ENCODE assay signal across 9 mouse cellular contexts in genomic region chr4:140037784-140038387, GRCm38 (mm10).
DNase-seq lines count a peak whose midpoint lies in the region; ATAC-seq and TF ChIP-seq lines count a peak whose summit lies in the region.
"Had no signal": no experiment of that assay in that cellular context is flagged by ENCODE, and none has a peak within 500 bp of the region (broad histone marks: within the 10 kb centered on the region; RNA-seq: fewer than 3 reads in every experiment).

No protein-coding gene starts in this region.

- peaks cover 5% of the 10 kb centered on the region; the same call in 1 of the 2 replicates for H3K27me3 ChIP-seq in forebrain, embryonic 11.5 days (ENCODE audit: control insufficient read depth, insufficient read depth, low read length)
- peaks cover 4% of the 10 kb centered on the region; the same call in 1 of the 2 replicates for H3K27me3 ChIP-seq in midbrain, postnatal 0 days (ENCODE audit: insufficient read depth, low read length)

- intact Hi-C loops in heart, postnatal 36 days (cut with DNase I): no loop called here

- H3K36me3 ChIP-seq in forebrain, embryonic 11.5 days (ENCODE audit: control insufficient read depth, insufficient read depth, low read length): no peaks in the 10 kb centered on the region
- no peaks in the 10 kb centered on the region for H3K36me3 ChIP-seq in midbrain, postnatal 0 days (ENCODE audit: insufficient read depth, low read length)

- H3K4me2 ChIP-seq in forebrain, embryonic 11.5 days (ENCODE audit: low read depth, low read length, severe bottlenecking): peak overlapping the region; percentile 13; the same call in 1 of the 2 replicates
- H3K4me2 ChIP-seq in midbrain, postnatal 0 days (ENCODE audit: low read depth, low read length, poor library complexity, severe bottlenecking): no peak overlapping the region

- H3K4me1 ChIP-seq in forebrain, embryonic 11.5 days (replicated peaks; ENCODE audit: control insufficient read depth, insufficient read depth, low read length): peaks cover 14% of the 10 kb centered on the region
- peaks cover 13% of the 10 kb centered on the region; the same call in 1 of the 2 replicates for H3K4me1 ChIP-seq in midbrain, postnatal 0 days (ENCODE audit: insufficient read depth, low read length)

- no peak overlapping the region for H3K9ac ChIP-seq in forebrain, embryonic 11.5 days (ENCODE audit: low read length)
- no peak overlapping the region for H3K9ac ChIP-seq in midbrain, postnatal 0 days (replicated peaks; ENCODE audit: low read length, poor library complexity, severe bottlenecking)
- H3K9ac ChIP-seq: liver, embryonic 14.5 days had no signal

- H3K9me3 ChIP-seq in forebrain, embryonic 11.5 days (ENCODE audit: control insufficient read depth, low read length): no peaks in the 10 kb centered on the region; the same call in 1 of the 2 replicates
- no peaks in the 10 kb centered on the region for H3K9me3 ChIP-seq in midbrain, postnatal 0 days (ENCODE audit: low read length)

- no peak for TF ChIP-seq CTCF in midbrain, postnatal 0 days (IDR thresholded peaks at IDR 0.05)

- no peak overlapping the region for H3K4me3 ChIP-seq in forebrain, embryonic 11.5 days (ENCODE audit: low read depth, low read length)
- H3K4me3 ChIP-seq in midbrain, postnatal 0 days (ENCODE audit: low read depth, low read length): no peak overlapping the region

- H3K27ac ChIP-seq in forebrain, embryonic 11.5 days (ENCODE audit: low read depth, low read length): no peak overlapping the region
- no peak overlapping the region for H3K27ac ChIP-seq in midbrain, postnatal 0 days (ENCODE audit: low read depth, low read length)
- H3K27ac ChIP-seq: liver, embryonic 14.5 days had no signal

- DNase-seq in layer of hippocampus, adult 11-12 months (ENCODE audit: low spot score): peak; percentile 40
- DNase-seq in layer of hippocampus, postnatal 36 days: no peak
- no peak for DNase-seq in forebrain, embryonic 11.5 days (ENCODE audit: low spot score)
- DNase-seq in heart, postnatal 36 days: peak; percentile 25 to 41
- DNase-seq in layer of hippocampus, adult 9-11 months: peak; percentile 62
- DNase-seq in midbrain, postnatal 0 days (ENCODE audit: low spot score): no peak
- DNase-seq in urinary bladder, postnatal 25 days (ENCODE audit: low spot score): peak; percentile 22
- no peak for DNase-seq in thymus, postnatal 36 days

- ATAC-seq in forebrain, embryonic 11.5 days (replicated peaks; ENCODE audit: low FRiP score): peak; percentile 27; the same call in 1 of the 2 replicates
- ATAC-seq in midbrain, postnatal 0 days (ENCODE audit: low FRiP score): peak; percentile 39; the same call in 1 of the 2 replicates

- WGBS in forebrain, embryonic 11.5 days: 2% methylated on average over 13 of the region's 13 CpGs
- WGBS in midbrain, postnatal 0 days: 11% methylated on average over 13 of the region's 13 CpGs

Comparison
In these comparisons a context has a peak if more than half of its experiments do, and no peak if none do; other contexts are left out.
1. DNase-seq: peak in layer of hippocampus, adult 11-12 months (single experiment), heart, postnatal 36 days (2 of 2), layer of hippocampus, adult 9-11 months (single experiment) and urinary bladder, postnatal 25 days (single experiment); none in layer of hippocampus, postnatal 36 days (0 of 2), forebrain, embryonic 11.5 days (single experiment), midbrain, postnatal 0 days (single experiment) and thymus, postnatal 36 days (0 of 2).